Mouse (Mus musculus) common myeloid progenitor, adult 5-6 weeks (primary cell): Measurements from ENCODE around the gene Macrod2. TPM values are rescaled to one million over a fixed set of nuclear protein-coding genes. Genes with fewer than 3 reads are reported as not detected.
"Not testable (repeated sequence)": the region's sequence is repeated elsewhere in the genome, so short reads cannot be mapped to it uniquely, and the experiment has no call there.

ENCODE experiments used
- ATAC-seq: replicated peaks from 2 replicates; pipeline ENCODE4 v1.8.0; 2016; ENCODE audit warnings: low read depth, mild to moderate bottlenecking, moderate TSS enrichment, inconsistent platforms; ENCODE audit not compliant: poor library complexity, severe bottlenecking
- total RNA-seq: library from RNA; stranded (forward); fragments of 200-1000, 187-1606 nt; gene quantifications from 2 replicates; pipeline ENCODE4 v1.2.3, GENCODE M21; 2017

Gene Macrod2
- total RNA-seq, 1 experiment from 2014 or later, result 10.0 TPM

- ATAC-seq, result peak; percentile 58
These were observed 296.3 kb downstream of the Macrod2 start for GRCm38 (mm10) chr2:140691403-140691802.

DNA sequence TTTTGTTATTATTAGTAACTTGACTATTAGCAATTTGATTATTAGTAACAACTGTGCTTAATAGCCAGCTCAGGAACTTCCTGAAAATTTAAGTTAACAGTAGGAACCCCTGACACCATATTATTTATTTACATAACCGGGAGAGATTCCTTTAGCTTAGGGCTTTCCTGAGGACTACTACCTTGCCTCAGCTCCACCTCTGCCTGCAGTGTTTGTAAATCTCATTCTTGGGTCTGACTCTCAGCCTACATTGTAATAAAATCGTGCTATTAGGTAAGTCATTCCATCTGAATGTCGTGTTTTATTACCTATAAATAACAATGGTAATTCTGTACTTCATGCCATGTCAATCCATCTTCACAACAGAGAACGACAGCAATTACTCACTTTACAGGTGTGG, 297.4 kb downstream of the Macrod2 start:
- no peak for ATAC-seq

DNA sequence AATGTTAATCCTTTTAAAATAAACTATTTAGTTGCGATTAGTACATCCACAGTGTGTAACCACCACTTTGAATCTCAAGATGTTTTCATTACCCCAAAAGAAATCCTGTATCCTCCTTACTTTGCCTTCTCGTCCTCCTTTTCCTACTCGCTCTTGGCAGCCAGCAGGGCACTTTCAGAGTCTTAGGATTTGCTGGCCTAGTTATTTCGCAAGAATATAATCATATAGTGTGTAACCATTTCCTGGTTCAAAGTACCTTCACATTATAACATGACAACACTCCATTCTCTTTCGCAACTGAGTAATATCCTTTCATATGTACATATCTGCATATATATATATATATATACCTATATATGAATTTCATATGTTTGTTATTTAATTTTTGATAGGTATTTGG, 298.7 kb downstream of the Macrod2 start:
- no peak for ATAC-seq

- ATAC-seq, result no peak
These were observed 303.5 kb downstream of the Macrod2 start for GRCm38 (mm10) chr2:140698585-140698984.

DNA sequence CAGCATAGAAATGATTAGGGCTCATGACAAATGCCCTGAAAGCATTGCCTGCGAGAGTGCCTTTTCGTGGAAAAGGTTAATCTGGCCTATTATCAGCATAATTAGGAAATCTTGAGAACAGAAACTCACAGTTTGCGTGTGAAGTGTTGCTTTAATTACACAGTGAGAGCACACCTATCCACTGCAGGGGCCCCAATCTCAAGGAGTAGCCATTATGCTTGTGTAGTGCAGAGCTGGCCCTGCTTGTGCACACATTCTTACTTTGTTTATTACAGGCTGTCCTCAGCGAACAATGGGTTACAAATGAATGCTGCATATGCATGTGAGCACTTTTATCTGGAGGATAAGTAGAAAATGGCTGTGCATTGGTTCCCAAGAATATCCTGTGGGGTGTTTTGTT, 308.3 kb downstream of the Macrod2 start:
- ATAC-seq, result no peak

DNA sequence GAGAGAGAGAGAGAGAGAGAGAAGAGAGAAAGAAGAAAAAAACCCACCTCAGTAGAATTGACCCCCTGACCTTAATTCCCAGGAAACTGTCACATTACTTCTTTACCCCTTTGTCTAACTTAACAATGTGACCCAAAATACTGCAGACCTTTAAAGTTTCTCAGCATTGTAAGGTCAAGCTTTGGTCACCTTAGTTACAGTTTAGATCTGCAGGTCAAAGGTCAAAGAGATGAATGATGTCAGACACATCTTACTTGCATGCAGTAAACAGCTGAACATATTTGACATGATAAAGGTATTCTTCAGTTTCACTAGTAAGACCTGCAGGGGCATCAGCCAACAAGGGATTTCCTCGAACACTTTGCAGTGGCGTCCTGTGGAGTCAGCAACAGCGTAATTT, 309.0 kb downstream of the Macrod2 start:
- ATAC-seq, result no peak

DNA sequence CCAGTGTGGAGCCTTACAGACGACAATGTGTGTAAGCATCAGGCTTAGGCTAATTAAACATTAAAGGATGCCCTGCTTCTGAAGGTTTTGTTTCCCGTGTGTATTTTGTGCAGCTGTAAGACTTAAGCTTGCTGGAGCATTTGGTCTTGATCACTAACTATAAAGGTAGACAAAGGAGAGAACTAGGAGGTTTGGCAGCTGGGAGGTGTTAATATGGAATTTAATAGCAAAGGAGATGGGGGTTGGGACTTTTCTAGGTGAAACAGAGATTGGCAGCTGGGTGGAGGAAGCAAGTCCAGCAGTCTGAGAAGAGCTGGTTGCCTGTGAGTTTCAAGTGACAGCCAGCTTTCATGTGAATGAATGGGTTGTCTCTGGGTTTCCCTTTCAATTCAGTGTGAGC, 310.2 kb downstream of the Macrod2 start:
- no peak for ATAC-seq

DNA sequence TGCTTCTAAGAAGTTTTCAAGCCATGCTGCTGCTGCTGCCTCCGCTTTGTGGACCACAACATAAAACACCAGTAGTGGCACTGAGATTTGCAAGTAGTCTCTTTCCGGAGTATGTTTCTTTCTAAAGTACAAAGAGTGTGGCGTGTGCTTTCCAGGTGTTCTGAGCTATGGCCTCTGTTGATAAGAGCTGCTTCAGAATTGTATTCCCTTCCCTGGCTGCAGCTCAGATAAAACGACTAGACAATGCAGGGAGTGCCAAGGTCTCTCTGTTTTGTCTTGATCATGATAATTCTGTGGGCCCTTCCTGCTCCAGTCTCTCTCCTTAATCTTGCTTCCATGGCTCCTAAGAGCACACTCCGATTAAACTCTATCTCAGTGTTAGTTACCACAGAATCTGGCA, 312.4 kb downstream of the Macrod2 start:
- ATAC-seq, result no peak

GRCm38 (mm10) chr2:140715822-140716221, 320.7 kb downstream of the Macrod2 start:
- no peak for ATAC-seq

- ATAC-seq, result no peak
These were observed 322.3 kb downstream of the Macrod2 start for GRCm38 (mm10) chr2:140717407-140717806.

- ATAC-seq, result no peak
These were observed 337.6 kb downstream of the Macrod2 start for GRCm38 (mm10) chr2:140732616-140733183.

DNA sequence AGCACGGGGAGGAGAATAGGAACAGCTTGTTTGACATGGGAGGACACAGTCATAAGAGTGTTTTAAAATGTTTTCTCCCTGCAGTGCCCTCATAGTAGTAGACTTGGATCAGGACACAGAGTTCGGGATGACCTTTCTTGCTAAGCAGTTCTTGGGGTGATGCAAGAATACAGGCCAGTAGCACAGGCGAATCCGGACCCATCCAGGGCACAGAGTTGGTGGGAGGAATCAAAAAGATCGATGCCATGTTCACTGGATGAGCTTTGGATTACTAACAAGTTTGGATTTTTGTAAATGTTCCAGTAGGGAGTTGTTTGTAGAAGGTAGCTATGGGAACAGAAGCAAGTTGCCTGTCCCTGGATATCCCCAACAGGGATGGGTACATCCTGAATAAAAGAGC, 345.4 kb downstream of the Macrod2 start:
- ATAC-seq, result no peak

- ATAC-seq, result not testable (repeated sequence)
These were observed 347.8 kb downstream of the Macrod2 start for GRCm38 (mm10) chr2:140742954-140743353.

DNA sequence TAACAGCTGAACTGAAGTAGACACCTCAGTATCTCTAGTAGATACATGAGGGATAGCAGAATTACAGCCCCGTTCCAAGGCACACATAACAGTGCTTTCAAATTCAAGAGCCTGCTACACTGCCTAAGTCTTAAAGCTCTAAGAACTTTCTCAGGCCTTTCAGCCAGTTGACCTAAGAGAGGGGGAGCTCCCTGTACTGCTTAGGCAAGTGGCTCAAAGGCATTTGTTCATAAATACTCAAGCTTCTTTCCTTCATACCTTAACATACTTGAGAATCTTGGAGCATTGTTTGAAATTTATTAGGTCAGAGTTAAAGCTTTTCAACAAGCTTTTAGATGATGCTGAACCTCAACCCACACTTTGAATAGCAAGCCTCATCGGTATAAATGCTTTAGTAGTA, 363.8 kb downstream of the Macrod2 start:
- no peak for ATAC-seq

- no peak for ATAC-seq
These were observed 364.6 kb downstream of the Macrod2 start for GRCm38 (mm10) chr2:140759732-140760131.

- no peak for ATAC-seq
These were observed 365.0 kb downstream of the Macrod2 start for GRCm38 (mm10) chr2:140760137-140760536.

GRCm38 (mm10) chr2:140763076-140763891, 368.2 kb downstream of the Macrod2 start:
- no peak for ATAC-seq

DNA sequence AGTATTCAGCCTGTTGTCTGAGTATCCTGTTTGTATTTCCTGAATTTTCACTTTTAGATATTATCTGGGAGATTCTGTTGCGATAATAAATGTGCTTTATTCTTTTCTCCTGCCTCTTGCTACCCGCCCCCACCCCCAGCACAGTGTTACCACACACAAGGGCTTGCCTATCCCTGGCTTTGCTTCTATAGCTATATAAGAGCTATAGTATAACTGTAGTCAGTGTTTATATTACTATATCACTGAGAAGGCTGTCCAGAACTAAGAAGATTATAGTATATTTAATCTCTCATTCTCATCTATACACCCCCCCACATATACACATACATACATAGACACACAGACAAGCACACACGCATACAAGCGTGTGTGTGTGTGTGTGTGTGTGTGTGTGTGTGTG, 374.4 kb downstream of the Macrod2 start:
- no peak for ATAC-seq

DNA sequence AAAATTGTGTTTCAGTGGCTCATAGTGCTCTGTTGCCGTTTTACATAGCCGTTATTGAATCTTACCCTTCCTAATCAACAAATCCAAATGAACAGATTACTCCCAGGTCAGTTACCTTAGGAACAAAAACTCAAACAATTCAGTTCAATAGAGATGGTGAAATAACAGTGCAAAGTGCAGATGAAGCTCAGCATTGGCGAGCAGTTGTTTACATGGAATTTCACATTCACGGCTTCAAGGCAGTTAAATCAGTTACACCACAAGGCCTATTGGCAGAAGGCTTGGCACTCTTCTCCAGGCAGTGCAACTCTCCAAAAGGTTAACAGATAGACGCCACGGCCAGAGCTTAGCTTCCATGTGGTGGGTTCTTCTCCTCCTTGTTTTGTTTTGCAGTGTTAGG, 377.7 kb downstream of the Macrod2 start:
- ATAC-seq, result no peak

GRCm38 (mm10) chr2:140773456-140773855, 378.3 kb downstream of the Macrod2 start:
- ATAC-seq, result no peak

- ATAC-seq, result no peak
These were observed 379.8 kb downstream of the Macrod2 start for GRCm38 (mm10) chr2:140774808-140775370.
